Mouse (Mus musculus): ENCODE measurements around the gene Hmga2.

Hmga2 gene

GRCm38 (mm10) chr10:120473218-120473617 is 3.1 kb downstream of the Hmga2 start:
- no peak for DNase-seq (ENCODE audit: low read depth)

DNA sequence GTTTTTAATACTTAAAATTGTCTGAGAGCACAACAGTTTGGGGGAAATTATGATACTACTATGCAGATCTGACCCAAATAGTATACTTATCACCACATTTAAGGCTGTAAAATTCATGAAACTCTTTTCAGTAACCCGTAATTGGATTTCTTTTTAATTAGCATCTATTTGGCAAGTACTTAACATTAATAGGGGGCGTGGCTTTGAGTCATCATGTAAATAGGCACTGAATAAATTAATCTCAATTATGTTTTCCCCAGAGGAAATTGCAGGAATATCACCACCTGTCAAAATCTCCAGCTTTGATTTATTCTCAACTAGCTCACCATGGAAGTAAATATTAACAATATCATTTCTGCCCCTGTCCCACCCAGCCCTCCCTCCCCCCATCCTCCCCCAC is 3.7 kb downstream of the Hmga2 start:
- DNase-seq (ENCODE audit: low read depth) = no peak

- DNase-seq (ENCODE audit: low read depth) = no peak
Measured at GRCm38 (mm10) chr10:120465121-120465520, 11.1 kb downstream of the Hmga2 start.

GRCm38 (mm10) chr10:120461769-120462168 is 14.5 kb downstream of the Hmga2 start:
- no peak for DNase-seq (ENCODE audit: low read depth)

DNA sequence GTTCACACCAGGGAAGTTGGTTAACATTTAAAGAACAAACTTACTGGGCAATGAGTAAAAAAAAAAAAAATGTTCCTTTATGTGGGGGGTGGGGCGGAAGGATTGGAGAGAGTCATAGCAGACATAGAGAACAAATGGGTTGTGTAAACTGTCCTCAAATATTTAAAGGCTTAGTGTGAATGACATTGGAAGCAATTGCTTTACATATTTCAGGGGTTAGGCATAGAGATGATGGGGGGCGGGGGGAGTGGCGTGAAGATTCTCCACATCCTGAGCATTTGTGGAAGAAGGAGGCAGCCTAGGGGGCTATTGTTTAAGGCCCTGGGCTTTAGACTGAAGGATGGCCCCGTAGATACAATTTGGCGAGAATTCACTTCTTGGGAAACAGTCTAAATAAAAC is 15.0 kb downstream of the Hmga2 start:
- no peak for DNase-seq (ENCODE audit: low read depth)

- DNase-seq (ENCODE audit: low read depth) = no peak
Measured at GRCm38 (mm10) chr10:120458866-120459265, 17.4 kb downstream of the Hmga2 start.

DNA sequence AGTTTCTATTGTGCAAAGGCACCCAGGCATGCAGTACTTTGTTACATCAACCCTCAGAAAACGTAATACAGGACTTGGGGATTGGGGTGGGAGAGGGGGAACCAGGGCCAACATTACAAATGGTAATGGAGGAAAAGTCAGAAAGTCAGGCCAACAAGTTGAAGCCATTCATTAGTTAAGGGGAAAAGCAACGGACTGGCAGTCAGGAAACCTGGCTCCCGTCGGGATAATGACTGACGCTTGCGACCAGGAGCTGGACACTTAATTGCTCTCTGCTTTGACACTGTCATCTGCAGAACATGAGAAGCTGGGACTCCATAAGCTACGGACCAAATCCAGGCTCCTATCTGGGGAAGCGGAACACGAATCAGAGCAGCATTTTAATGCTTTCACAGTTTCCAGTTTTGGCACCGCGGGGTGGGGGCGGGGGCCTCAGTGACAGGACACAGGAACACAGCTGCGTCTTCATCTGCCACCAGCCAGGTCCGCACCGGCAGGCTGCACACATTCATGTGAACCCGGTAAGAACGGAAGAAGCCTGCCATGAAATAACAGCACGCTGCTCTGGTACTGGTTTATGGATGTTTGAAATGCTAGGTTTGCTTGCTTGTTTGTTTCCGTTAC is 26.5 kb downstream of the Hmga2 start:
- DNase-seq (ENCODE audit: low read depth) = no peak

DNA sequence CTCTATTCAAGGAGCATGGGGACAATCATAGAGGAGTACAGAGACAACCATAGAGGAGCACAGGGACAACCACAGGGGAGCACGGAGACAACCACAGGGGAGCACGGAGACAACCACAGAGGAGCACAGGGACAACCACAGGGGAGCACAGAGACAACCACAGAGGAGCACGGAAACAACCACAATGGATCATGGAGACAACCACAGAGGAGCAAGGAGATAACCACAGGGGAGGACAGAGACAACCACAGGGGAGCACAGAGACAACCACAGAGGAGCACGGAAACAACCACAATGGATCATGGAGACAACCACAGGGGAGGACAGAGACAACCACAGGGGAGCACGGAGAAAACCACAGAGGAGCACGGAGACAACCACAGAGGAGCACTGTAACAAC is 29.5 kb downstream of the Hmga2 start:
- no peak for DNase-seq (ENCODE audit: low read depth)

DNA sequence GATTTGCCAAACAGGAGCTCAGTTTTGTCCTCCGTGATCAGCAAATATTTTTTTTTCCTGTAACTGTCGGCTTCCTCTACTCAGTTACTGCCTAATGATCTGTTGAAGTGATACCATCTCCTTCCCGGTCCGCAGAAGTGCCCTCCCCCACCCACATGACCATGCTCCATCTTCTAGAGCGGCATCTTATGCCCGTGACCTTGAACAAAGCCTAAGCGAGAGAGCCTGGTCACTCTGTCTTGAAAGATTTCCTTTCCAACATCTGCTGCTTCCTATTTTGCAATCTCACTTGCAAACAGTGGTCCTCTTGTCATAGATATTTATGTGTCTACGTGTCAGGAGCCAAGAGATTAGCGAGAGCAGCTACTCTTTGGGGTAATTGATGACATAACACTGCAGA is 30.1 kb downstream of the Hmga2 start:
- DNase-seq (ENCODE audit: low read depth) = no peak

GRCm38 (mm10) chr10:120444463-120445070 is 31.7 kb downstream of the Hmga2 start:
- DNase-seq (ENCODE audit: low read depth) = no peak

GRCm38 (mm10) chr10:120443757-120444311 is 32.4 kb downstream of the Hmga2 start:
- no peak for DNase-seq (ENCODE audit: low read depth)

DNA sequence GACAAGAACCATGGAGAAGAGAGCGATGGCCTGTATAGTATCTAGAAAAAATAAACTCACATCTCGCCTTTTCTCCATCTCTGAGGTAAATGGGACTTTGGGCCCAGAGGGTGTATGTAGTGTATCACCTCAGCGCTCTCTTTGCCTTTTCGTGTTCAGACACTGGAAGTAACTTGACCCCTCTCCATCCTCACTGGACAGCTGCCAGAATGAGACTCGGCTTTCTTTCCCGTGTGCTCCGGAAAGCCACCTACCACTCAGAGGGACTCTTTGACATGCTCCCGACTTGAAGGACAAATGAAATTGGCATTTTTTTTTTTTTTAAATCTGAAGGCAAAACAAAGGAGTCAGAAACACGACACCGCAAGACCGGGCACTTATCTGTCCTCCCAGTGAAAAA is 35.0 kb downstream of the Hmga2 start:
- DNase-seq (ENCODE audit: low read depth) = no peak

- no peak for DNase-seq (ENCODE audit: low read depth)
Measured at GRCm38 (mm10) chr10:120434433-120434832, 41.8 kb downstream of the Hmga2 start.

GRCm38 (mm10) chr10:120433463-120433815 is 42.8 kb downstream of the Hmga2 start:
- no peak for DNase-seq (ENCODE audit: low read depth)

DNA sequence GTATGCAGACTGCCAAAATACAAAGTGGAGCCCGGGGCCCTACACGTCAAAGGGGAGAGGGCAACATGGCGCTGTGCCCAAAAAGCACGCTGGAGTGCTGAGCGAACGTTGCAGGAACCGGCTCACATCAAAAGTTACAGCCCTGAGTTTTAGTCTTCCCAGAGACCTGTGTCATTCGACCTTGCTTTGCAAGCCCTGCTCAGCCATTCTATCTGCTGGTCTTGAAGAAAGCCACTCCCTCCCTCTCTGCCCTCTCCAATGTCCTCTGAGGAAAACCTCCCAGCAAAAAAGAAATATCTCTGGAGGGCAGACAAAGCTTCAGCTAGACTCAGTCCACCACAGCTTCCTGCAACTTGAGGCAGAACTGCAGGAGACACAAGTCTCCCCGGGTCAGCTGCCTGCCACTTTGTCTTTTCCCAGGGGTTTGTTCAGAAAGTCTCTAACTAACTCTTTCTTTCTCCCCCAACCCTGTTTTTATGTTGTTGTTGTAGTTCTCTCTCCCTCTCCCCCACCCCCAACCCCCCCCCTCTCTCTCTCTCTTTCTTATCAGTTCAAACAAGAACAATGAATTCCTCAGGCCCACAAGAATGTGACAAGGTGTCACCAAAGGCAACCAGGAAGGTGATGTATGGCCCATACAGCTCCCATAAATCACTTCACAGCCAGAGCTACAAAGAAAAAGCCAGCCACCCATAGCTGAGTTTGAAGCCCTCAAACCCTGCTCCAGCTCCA is 43.4 kb downstream of the Hmga2 start:
- no peak for DNase-seq (ENCODE audit: low read depth)

DNA sequence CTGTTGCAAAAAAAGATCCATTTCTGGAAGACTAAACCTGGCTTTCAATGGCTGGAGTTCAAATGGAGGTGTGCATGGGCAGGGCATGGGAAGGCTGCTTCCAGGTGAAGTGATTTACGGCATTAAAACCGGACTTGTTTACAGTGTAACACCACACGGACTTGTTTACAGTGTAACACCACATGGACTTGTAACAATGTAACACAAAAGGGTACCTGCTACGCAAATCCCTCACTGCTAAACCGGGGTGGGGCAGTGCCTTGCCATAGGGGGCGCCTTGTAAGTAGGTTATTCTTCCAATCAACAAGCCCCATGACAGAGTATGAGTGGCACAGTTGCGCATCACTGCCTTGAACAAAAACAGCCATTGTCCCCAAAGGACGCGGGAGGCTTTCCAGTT is 44.2 kb downstream of the Hmga2 start:
- DNase-seq (ENCODE audit: low read depth) = no peak

DNA sequence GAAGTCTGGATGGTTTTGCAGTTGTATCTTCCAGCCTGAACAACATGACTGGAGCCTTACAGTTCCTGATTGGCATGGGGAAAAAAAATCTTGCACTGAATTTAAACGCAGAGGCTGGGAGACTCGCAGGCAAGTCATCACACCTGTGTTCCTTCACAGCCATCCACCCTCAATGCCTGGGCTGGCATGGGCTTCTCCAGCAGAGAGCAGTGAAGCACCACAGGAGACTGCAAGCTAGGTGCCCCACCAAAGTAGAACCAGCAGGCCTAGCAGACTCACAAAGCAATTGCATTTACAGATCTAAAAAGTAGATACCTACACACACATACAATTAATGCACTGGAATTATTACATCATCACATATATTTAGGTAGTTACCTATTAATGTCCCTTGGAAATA is 44.8 kb downstream of the Hmga2 start:
- no peak for DNase-seq (ENCODE audit: low read depth)

DNA sequence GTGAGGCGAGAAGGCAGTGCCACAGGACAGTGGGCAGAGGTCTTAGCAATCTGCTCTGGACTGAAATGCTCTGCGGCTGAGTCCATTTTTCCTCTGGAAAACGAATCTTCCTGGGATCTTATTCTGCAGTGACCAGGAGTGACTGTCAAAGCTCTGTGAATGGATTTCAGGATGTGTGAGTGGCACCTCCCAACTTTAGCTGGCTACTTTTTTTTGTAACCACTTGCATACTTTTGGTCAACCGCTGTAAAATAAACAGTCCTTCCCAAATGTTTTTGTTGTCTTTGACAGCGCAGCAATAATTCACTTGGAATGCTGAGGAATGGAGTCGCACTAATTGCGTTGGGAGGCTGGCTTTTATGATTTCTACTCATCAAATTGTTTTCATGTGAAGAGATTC is 45.8 kb downstream of the Hmga2 start:
- DNase-seq (ENCODE audit: low read depth) = no peak

DNA sequence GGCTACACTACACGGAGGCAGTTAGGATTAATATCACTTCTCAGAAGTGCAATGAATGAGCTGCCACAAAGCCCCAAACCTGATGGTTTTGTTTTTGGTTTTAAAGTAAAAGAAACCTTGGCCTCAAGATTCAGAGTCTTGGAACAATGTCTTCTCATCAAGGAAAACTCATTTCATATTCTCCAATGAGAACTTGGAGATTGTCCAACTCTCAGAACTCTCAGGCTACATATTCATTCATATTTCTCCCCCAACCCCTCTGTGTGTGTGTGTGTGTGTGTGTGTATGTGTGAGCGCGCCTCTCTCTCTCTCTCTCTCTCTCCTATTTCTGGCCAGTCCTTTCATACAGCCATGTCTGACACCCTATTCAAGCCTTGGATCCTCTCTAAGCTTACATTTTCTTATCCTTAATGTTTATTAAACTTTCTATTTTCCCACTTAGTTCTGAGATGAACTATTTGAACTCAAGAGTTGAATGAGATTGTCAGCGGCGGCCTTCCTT is 46.5 kb downstream of the Hmga2 start:
- no peak for DNase-seq (ENCODE audit: low read depth)

DNA sequence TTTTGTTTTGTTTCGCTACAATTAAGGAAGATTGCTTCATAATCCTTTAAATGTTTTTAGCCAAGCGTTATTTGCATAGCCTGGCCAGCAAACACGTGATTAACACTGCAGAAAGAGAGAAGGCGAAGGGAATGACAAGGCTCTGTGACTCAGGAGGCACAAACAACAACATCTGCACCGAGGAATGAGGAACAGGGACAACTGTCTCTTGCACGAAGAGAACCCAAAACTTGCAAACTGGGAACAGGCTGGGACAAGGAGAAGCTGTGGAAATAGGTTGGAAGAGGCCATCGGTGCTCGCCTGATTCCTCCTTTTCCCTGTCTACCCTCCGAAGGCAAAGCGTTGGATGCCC is 47.1 kb downstream of the Hmga2 start:
- no peak for DNase-seq (ENCODE audit: low read depth)

GRCm38 (mm10) chr10:120428430-120429198 is 47.7 kb downstream of the Hmga2 start:
- no peak for DNase-seq (ENCODE audit: low read depth)

DNA sequence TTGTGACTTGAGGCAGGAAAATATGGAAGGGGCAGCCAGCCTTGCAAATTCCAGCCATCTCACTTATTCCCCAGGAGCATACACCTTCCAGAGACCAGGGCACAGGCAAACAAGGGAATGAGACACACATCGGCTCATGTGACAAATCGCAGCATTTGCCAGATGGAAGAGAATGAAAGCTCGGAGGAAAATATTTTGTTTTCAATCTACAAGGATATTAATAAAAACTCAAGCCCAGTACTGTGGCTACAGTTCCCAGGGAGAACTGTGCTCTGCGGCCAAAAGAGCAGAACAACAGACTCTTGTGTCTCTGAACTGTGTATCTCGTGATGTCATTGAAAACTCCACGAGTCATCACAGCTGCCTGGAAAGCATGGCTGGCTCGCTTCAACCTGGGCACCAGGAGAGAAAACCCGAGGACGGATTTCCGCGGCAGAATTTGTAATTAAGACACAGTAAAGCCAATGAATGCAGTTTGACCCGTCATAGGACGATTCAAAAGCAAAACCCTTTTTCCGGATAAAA is 50.1 kb downstream of the Hmga2 start:
- DNase-seq (ENCODE audit: low read depth) = no peak
